Mouse (Mus musculus) embryonic facial prominence, embryonic 11.5 days (tissue): ENCODE results near the gene Morn3. TPM values are rescaled to one million over a fixed set of nuclear protein-coding genes. Genes with fewer than 3 reads are reported as not detected.
"Not testable (repeated sequence)": the region's sequence is repeated elsewhere in the genome, so short reads cannot be mapped to it uniquely, and the experiment has no call there.

Experiments
- ATAC-seq: fragments of 200-750 bp; cut with Nextera tagmentation; replicated peaks from 2 replicates; pipeline ENCODE4 v1.8.0; 2017; ENCODE audit warnings: low read depth; ENCODE audit not compliant: insufficient number of reproducible peaks, low FRiP score, low TSS enrichment
- DNase-seq: peaks from one replicate; pipeline ENCODE4 v3.0.0-alpha.2; 2015; ENCODE audit warnings: low spot score
- H3K27ac ChIP-seq: fragments of 300-500 bp; sonication (generic); replicated peaks from 2 replicates; pipeline ENCODE4 v1.5.1; 2014; ENCODE audit warnings: mild to moderate bottlenecking, low read depth, low read length, control low read depth
- H3K27me3 ChIP-seq: fragments of 300-500 bp; sonication (generic); 2 replicates; pipeline ENCODE4 v1.6.1; 2014; ENCODE audit warnings: mild to moderate bottlenecking, low read length, moderate library complexity, mixed read lengths; ENCODE audit not compliant: control insufficient read depth, insufficient read depth
- H3K36me3 ChIP-seq: fragments of 300-500 bp; sonication (generic); replicated peaks from 2 replicates; pipeline ENCODE4 v1.6.1; 2014; ENCODE audit warnings: low read depth, mild to moderate bottlenecking, low read length, moderate library complexity, mixed read lengths; ENCODE audit not compliant: control insufficient read depth, insufficient read depth
- H3K4me1 ChIP-seq: fragments of 300-500 bp; sonication (generic); 2 replicates; pipeline ENCODE4 v1.6.1; 2014; ENCODE audit warnings: low read length, mixed read lengths; ENCODE audit not compliant: control insufficient read depth, insufficient read depth
- H3K4me2 ChIP-seq: fragments of 300-500 bp; sonication (generic); 2 replicates; pipeline ENCODE4 v1.6.1; 2014; ENCODE audit warnings: low read depth, mild to moderate bottlenecking, control low read depth, low read length, moderate library complexity
- H3K4me3 ChIP-seq: fragments of 300-500 bp; sonication (generic); 2 replicates; pipeline ENCODE4 v1.5.1; 2014; ENCODE audit warnings: low read depth, low read length, control low read depth
- H3K9ac ChIP-seq: fragments of 300-500 bp; sonication (generic); replicated peaks from 2 replicates; pipeline ENCODE4 v1.6.1; 2014; ENCODE audit warnings: mild to moderate bottlenecking, control low read depth, low read length
- H3K9me3 ChIP-seq: fragments of 300-500 bp; sonication (generic); replicated peaks from 2 replicates; pipeline ENCODE4 v1.6.1; 2016; ENCODE audit warnings: mild to moderate bottlenecking, low read length, inconsistent platforms, mixed read lengths; ENCODE audit not compliant: control insufficient read depth
- WGBS: fragments of 180-500 bp; shearing (Covaris S2); extraction: QIAGEN DNeasy Blood & Tissue Kit; methylation state at CpG from one replicate; pipeline ENCODE4 v1.1.7; 2014; 5-methylcytosine and 5-hydroxymethylcytosine counted together
- polyA plus RNA-seq: library from polyadenylated mRNA; unstranded; fragments of >200 nt; fragmentation: Nextera tagmentation; extraction: Ambion mirVana; gene quantifications from 2 replicates; pipeline ENCODE4 v1.2.1, GENCODE M21; 2014

Gene Morn3
- polyA plus RNA-seq, 1 experiment from 2014 or later: 0.91 TPM

- H3K4me1 ChIP-seq: no peaks in the 10 kb centered on the region
- H3K36me3 ChIP-seq: no peaks in the 10 kb centered on the region
- no peak within 1 kb of the TSS for H3K4me2 ChIP-seq
- WGBS: 88% methylated on average over 12 of the region's 12 CpGs
- H3K27ac ChIP-seq: no peak within 1 kb of the TSS
- no peaks in the 10 kb centered on the region for H3K9me3 ChIP-seq
- no peaks in the 10 kb centered on the region for H3K27me3 ChIP-seq
- no peak within 1 kb of the TSS for H3K9ac ChIP-seq
- no peak within 1 kb of the TSS for H3K4me3 ChIP-seq
- ATAC-seq (no peak), DNase-seq (no peak)
These were observed 21.3 kb upstream of the Morn3 start, which contains the start of gene Tmem120b for GRCm38 (mm10) chr5:123068115-123068514. Gene Tmem120b, plus strand, starts transcription at chr5:123068415.

GRCm38 (mm10) chr5:123067395-123067995 lies 20.7 kb upstream of the Morn3 start:
- Histone ChIP-seq H3K4me1 (no peaks in the 10 kb centered on the region), H3K9ac (no peak overlapping the region), H3K27ac (no peak overlapping the region), H3K4me2 (no peak overlapping the region), H3K36me3 (no peaks in the 10 kb centered on the region), H3K4me3 (no peak overlapping the region), H3K9me3 (no peaks in the 10 kb centered on the region), H3K27me3 (no peaks in the 10 kb centered on the region)
- WGBS: 24% methylated on average over 6 of the region's 6 CpGs
- DNase-seq (peak; percentile 74), ATAC-seq (no peak)

GRCm38 (mm10) chr5:123064207-123064606 lies 17.4 kb upstream of the Morn3 start:
- Histone ChIP-seq H3K27ac (no peak overlapping the region), H3K27me3 (no peaks in the 10 kb centered on the region), H3K9ac (no peak overlapping the region), H3K36me3 (no peaks in the 10 kb centered on the region), H3K4me1 (no peaks in the 10 kb centered on the region), H3K4me3 (no peak overlapping the region), H3K9me3 (no peaks in the 10 kb centered on the region), H3K4me2 (no peak overlapping the region)
- DNase-seq (peak; percentile 93), ATAC-seq (no peak; the same call in 1 of the 2 replicates)
- 30% methylated on average over 6 of the region's 6 CpGs for WGBS

- no peak overlapping the region for H3K4me2 ChIP-seq
- no peak overlapping the region for H3K27ac ChIP-seq
- H3K4me3 ChIP-seq: no peak overlapping the region
- no peaks in the 10 kb centered on the region for H3K4me1 ChIP-seq
- 89% methylated on average over 3 of the region's 3 CpGs for WGBS
- H3K36me3 ChIP-seq: no peaks in the 10 kb centered on the region
- H3K9me3 ChIP-seq: no peaks in the 10 kb centered on the region
- no peaks in the 10 kb centered on the region for H3K27me3 ChIP-seq
- ATAC-seq (no peak), DNase-seq (no peak)
- no peak overlapping the region for H3K9ac ChIP-seq
These were observed 16.3 kb upstream of the Morn3 start for GRCm38 (mm10) chr5:123063141-123063540.

- not testable (repeated sequence) for H3K4me3 ChIP-seq, H3K4me1 ChIP-seq, H3K9me3 ChIP-seq, H3K36me3 ChIP-seq, H3K27ac ChIP-seq, ATAC-seq, DNase-seq, H3K4me2 ChIP-seq, H3K27me3 ChIP-seq, H3K9ac ChIP-seq
- 77% methylated on average over 6 of the region's 6 CpGs for WGBS
These were observed 14.6 kb upstream of the Morn3 start for GRCm38 (mm10) chr5:123061402-123061749.

GRCm38 (mm10) chr5:123060706-123061401 lies 14.0 kb upstream of the Morn3 start:
- H3K4me2 ChIP-seq: no peak overlapping the region
- H3K9me3 ChIP-seq: no peaks in the 10 kb centered on the region
- no peak overlapping the region for H3K27ac ChIP-seq
- no peak for DNase-seq
- H3K36me3 ChIP-seq: no peaks in the 10 kb centered on the region
- 60% methylated on average over 9 of the region's 9 CpGs for WGBS
- H3K9ac ChIP-seq: no peak overlapping the region
- H3K4me1 ChIP-seq: no peaks in the 10 kb centered on the region
- no peaks in the 10 kb centered on the region for H3K27me3 ChIP-seq
- H3K4me3 ChIP-seq: no peak overlapping the region
- no peak for ATAC-seq

GRCm38 (mm10) chr5:123059757-123060520 lies 13.1 kb upstream of the Morn3 start:
- DNase-seq (peak; percentile 69), ATAC-seq (no peak)
- H3K27me3 ChIP-seq: no peaks in the 10 kb centered on the region
- H3K4me2 ChIP-seq: no peak overlapping the region
- WGBS: 20% methylated on average over 14 of the region's 14 CpGs
- H3K4me3 ChIP-seq: no peak overlapping the region
- H3K27ac ChIP-seq: 0 out of 2 replicates have a peak overlapping the region, but pooled peaks have one; percentile 28
- H3K9ac ChIP-seq: 0 out of 2 replicates have a peak overlapping the region, but pooled peaks have one; percentile 13
- H3K9me3 ChIP-seq: no peaks in the 10 kb centered on the region
- no peaks in the 10 kb centered on the region for H3K36me3 ChIP-seq
- H3K4me1 ChIP-seq: no peaks in the 10 kb centered on the region
